Mouse (Mus musculus) liver, embryonic 12.5 days (tissue): ENCODE results near the gene Trafd1. TPM values are rescaled to one million over a fixed set of nuclear protein-coding genes. Genes with fewer than 3 reads are reported as not detected.
"Not testable (repeated sequence)": the region's sequence is repeated elsewhere in the genome, so short reads cannot be mapped to it uniquely, and the experiment has no call there.

Source experiments
- ATAC-seq: fragments of 200-750 bp; cut with Nextera tagmentation; 2 replicates; pipeline ENCODE4 v1.8.0; 2017; ENCODE audit warnings: moderate number of reproducible peaks, mild to moderate bottlenecking, moderate library complexity
- H3K27ac ChIP-seq: fragments of 300-500 bp; sonication (generic); 2 replicates; pipeline ENCODE4 v1.5.1; 2016; ENCODE audit warnings: mild to moderate bottlenecking
- H3K27me3 ChIP-seq: fragments of 300-500 bp; sonication (generic); replicated peaks from 2 replicates; pipeline ENCODE4 v1.6.1; 2016; ENCODE audit warnings: mild to moderate bottlenecking, moderate library complexity
- H3K36me3 ChIP-seq: fragments of 300-500 bp; sonication (generic); 2 replicates; pipeline ENCODE4 v1.6.1; 2016; ENCODE audit warnings: mild to moderate bottlenecking, moderate library complexity
- H3K4me1 ChIP-seq: fragments of 300-500 bp; sonication (generic); 2 replicates; pipeline ENCODE4 v1.6.1; 2016
- H3K4me2 ChIP-seq: fragments of 300-500 bp; sonication (generic); 2 replicates; pipeline ENCODE4 v1.6.1; 2016; ENCODE audit warnings: mild to moderate bottlenecking, moderate library complexity
- H3K4me3 ChIP-seq: fragments of 300-500 bp; sonication (generic); 2 replicates; pipeline ENCODE4 v1.5.1; 2016; ENCODE audit warnings: mild to moderate bottlenecking, moderate library complexity
- H3K9ac ChIP-seq: fragments of 300-500 bp; sonication (generic); 2 replicates; pipeline ENCODE4 v1.6.1; 2016; ENCODE audit warnings: mild to moderate bottlenecking, moderate library complexity
- H3K9me3 ChIP-seq: fragments of 300-500 bp; sonication (generic); replicated peaks from 2 replicates; pipeline ENCODE4 v1.6.1; 2016; ENCODE audit warnings: mild to moderate bottlenecking, moderate library complexity
- WGBS: fragments of 180-500 bp; shearing (Covaris S2); methylation state at CpG from one replicate; pipeline ENCODE4 v1.1.7; 2016; ENCODE audit not compliant: insufficient replicate concordance; 5-methylcytosine and 5-hydroxymethylcytosine counted together
- polyA plus RNA-seq: library from polyadenylated mRNA; unstranded; fragments of >200 nt; fragmentation: Nextera tagmentation; extraction: Ambion mirVana; gene quantifications from 2 replicates; pipeline ENCODE4 v1.2.1, GENCODE M21; 2016

Gene Trafd1
- polyA plus RNA-seq, 1 experiment from 2014 or later: 23.7 TPM

DNA sequence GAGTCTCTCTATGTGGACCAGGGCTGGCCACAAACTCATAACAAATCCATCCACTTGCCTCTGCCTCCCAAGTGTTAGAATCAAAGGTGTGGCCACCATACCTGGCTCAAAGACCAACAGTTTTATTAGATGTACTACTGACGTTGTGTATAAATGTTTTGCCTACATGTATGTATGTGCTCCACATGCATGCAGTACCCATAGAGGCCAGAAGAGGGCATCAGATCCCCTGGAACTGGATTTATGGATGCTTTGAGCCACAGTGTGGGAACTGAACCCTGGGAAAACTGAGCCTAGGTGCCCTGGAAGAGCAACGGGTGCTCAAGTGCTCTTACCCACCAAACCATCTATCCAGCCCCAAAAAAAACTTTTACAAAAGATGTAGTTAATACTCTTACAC is 4.7 kb downstream of the Trafd1 start:
- 87% methylated on average over 2 of the region's 2 CpGs for WGBS
- Histone ChIP-seq H3K4me3 (no peak overlapping the region), H3K36me3 (peaks cover 53% of the 10 kb centered on the region), H3K9ac (no peak overlapping the region), H3K4me1 (peaks cover 17% of the 10 kb centered on the region), H3K27ac (no peak overlapping the region), H3K27me3 (no peaks in the 10 kb centered on the region), H3K9me3 (0 out of 2 replicates have a peak, but pooled peaks cover 3% of the 10 kb centered on the region), H3K4me2 (no peak overlapping the region)
- ATAC-seq: no peak

DNA sequence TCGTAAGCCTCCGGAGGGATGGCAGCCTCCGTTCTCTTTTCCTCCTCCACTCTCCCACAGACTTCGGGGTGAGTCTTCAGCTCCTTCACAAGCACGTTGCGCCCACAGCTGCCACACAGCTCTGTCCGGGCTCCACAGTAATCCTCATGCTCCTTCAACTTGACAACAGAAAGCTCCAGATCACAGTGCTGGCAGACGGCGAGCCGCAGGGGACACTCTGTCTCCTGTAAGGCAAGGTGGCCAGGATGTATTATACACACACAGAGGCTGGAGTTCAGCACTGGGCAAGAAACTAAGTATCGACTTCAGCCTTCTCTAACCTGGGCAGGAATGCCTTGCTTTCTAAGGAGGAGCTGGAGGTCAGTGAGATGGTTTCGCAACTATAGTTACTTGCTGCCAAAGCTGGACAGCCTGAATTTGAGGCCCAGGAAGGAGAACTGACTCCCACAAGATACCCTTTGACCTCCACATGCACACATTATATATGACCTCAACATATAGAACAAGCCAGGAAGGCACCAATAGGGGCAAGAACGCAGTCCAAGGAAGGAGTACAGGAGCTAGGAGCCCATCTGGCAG is 6.7 kb downstream of the Trafd1 start:
- H3K9me3 ChIP-seq: 0 out of 2 replicates have a peak, but pooled peaks cover 3% of the 10 kb centered on the region
- H3K9ac ChIP-seq: no peak overlapping the region
- no peak for ATAC-seq
- H3K4me3 ChIP-seq: no peak overlapping the region
- no peaks in the 10 kb centered on the region for H3K27me3 ChIP-seq
- 84% methylated on average over 13 of the region's 13 CpGs for WGBS
- H3K27ac ChIP-seq: no peak overlapping the region
- H3K36me3 ChIP-seq: peaks cover 69% of the 10 kb centered on the region
- H3K4me2 ChIP-seq: no peak overlapping the region
- peaks cover 4% of the 10 kb centered on the region; the same call in 1 of the 2 replicates for H3K4me1 ChIP-seq

DNA sequence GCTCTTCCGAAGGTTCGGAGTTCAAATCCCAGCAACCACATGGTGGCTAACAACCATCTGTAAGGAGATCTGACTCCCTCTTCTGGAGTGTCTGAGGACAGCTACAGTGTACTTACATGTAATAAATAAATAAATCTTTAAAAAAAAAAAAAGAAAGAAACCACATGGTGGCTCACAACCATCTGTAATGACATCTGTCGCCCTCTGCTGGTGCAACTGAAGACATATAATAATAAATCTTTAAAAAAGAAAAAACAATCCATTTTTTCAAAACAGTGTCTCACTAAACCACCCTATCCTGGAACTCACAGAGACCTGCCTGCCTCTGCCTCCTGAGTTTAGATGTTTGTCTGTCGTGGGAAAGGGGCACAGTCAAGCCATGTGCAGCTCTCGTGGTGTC is 8.5 kb downstream of the Trafd1 start:
- H3K4me2 ChIP-seq, H3K9me3 ChIP-seq, H3K9ac ChIP-seq, H3K4me3 ChIP-seq, H3K27me3 ChIP-seq, H3K4me1 ChIP-seq, H3K27ac ChIP-seq, ATAC-seq: not testable (repeated sequence)
- H3K36me3 ChIP-seq: peaks cover 83% of the 10 kb centered on the region
- WGBS: 58% methylated on average over 5 of the region's 5 CpGs

DNA sequence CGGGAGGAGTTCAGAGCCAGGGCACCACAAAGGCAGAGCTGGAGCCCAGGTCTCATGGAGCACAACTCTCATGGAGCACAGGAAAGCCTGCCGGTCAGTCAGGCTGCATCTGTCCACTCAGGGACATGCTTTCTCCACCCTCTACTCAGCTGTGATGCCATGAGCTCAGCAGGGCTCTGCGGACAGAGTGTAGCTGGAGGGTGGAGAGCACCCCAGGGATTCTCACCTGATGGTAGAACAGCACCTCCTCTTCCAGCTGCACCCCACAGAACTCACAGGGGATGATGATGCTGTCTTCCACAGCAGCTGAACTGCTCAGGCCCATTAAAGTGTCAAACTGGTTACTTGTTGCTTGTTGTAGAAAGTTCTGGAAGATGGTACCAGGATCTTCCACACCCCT is 10.6 kb downstream of the Trafd1 start:
- ATAC-seq: no peak
- H3K9ac ChIP-seq: no peak overlapping the region
- H3K27ac ChIP-seq: no peak overlapping the region
- no peaks in the 10 kb centered on the region for H3K9me3 ChIP-seq
- H3K36me3 ChIP-seq: peaks cover 73% of the 10 kb centered on the region
- no peak overlapping the region for H3K4me3 ChIP-seq
- H3K27me3 ChIP-seq: no peaks in the 10 kb centered on the region
- H3K4me1 ChIP-seq: no peaks in the 10 kb centered on the region
- no peak overlapping the region for H3K4me2 ChIP-seq
- WGBS: 83% methylated on average over 3 of the region's 3 CpGs

DNA sequence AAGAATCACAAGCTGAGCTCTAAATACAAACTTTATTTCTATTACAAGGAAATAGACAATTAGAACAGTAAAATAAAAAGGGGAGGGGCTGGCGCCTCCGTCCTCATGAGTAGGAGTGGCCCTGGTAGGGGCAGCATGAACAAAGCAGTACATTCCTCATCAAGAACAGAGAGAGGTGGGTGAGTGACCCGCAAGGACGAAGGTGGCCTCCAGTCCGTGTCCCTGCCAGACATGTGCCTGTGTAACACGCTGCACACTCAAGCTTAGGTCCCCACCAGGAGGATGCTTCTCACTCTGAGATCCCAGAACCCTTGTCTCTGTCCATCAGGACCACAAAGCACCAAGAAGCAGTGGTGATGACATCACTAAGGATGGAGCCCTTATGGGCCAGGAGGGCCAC is 13.7 kb downstream of the Trafd1 start:
- no peaks in the 10 kb centered on the region for H3K27me3 ChIP-seq
- ATAC-seq: no peak
- peaks cover 74% of the 10 kb centered on the region for H3K36me3 ChIP-seq
- no peak overlapping the region for H3K27ac ChIP-seq
- WGBS: 83% methylated on average over 6 of the region's 6 CpGs
- H3K4me2 ChIP-seq: no peak overlapping the region
- no peak overlapping the region for H3K9ac ChIP-seq
- H3K9me3 ChIP-seq: no peaks in the 10 kb centered on the region
- peaks cover 6% of the 10 kb centered on the region; the same call in 1 of the 2 replicates for H3K4me1 ChIP-seq
- no peak overlapping the region for H3K4me3 ChIP-seq

DNA sequence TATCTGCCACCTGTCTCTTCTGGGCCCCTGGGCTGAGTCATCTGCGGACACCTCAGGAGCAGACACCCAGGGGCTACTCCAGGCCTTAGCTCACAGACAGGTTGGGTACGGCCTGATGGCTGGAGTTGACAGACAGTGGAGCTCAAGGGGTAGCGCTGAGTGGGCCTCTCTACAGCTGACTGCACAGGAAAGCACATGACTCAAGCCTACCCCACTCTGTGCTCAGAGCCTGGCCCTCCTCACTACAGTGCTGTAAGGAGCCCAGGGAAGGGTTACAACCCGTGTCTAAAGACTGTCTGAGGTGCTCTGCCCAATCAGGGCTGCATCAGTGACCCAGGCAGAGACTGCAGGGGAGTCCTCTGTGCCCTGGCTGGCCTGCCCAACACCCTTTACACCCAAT is 18.2 kb downstream of the Trafd1 start:
- peaks cover 10% of the 10 kb centered on the region; the same call in 1 of the 2 replicates for H3K4me1 ChIP-seq
- no peak overlapping the region for H3K4me2 ChIP-seq
- ATAC-seq: no peak
- H3K9ac ChIP-seq: no peak overlapping the region
- H3K9me3 ChIP-seq: no peaks in the 10 kb centered on the region
- peaks cover 84% of the 10 kb centered on the region for H3K36me3 ChIP-seq
- no peak overlapping the region for H3K4me3 ChIP-seq
- WGBS: 75% methylated on average over 4 of the region's 4 CpGs
- no peak overlapping the region for H3K27ac ChIP-seq
- no peaks in the 10 kb centered on the region for H3K27me3 ChIP-seq

DNA sequence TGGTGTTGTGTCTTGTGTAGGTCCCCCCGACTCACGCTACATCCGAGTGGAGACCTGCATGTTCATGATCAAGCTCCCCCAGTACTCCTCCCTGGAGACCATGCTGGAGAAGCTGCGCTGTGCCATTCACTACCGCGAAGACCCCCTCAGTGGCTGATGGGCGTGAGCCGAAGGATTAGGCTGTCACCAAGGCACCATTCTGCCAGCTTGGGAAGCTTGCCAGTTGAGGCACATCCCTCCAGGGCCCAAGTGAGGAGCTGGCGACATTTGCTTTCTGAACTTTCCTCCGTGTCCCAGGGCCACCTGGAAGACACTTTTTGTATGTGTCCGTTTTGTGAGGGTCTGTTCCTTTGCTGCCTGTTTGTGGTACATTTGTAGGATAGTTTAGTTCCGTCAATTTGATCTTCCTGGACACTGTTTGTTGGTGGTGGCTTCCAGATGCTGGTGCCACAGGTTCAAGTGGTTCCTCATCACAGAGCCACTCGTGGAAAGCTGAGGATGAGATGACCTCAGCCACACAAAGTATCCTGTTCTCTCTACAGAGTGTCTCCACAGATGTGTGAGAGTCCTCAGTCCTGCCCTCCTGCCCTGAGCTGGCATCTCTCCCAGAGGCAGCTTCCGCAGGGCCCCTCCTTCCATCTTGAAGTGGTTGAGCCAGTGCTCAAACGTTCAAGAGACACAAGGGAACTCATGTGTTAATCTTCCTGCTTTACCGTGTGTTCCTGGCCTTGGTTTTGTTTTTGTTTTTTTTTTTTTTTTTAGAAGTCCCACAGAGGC is 18.8 kb downstream of the Trafd1 start:
- Histone ChIP-seq H3K4me1 (peaks cover 10% of the 10 kb centered on the region; the same call in 1 of the 2 replicates), H3K27ac (no peak overlapping the region), H3K4me2 (no peak overlapping the region), H3K27me3 (no peaks in the 10 kb centered on the region), H3K36me3 (peaks cover 84% of the 10 kb centered on the region), H3K9ac (no peak overlapping the region), H3K9me3 (no peaks in the 10 kb centered on the region), H3K4me3 (no peak overlapping the region)
- ATAC-seq: no peak
- 85% methylated on average over 16 of the region's 16 CpGs for WGBS

DNA sequence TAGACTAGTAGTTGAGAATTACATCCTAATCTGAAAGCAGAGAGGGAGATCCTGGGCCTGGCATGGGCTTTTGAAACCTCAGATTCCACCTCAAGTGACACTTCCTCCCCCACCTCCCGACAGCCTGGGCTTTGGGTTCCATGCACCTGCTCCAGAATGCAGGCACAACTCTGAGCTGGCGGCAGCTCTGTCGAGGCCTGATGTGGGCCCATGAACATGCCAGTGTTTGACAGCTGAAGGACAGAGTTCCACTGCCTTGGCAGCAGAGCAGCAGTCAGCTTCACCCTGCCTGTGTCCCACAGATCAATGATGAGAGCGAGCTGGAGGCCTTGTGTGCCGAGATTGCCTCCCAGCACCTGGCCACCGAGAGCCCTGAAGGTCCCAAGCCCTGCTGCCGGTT is 22.0 kb downstream of the Trafd1 start:
- WGBS: 84% methylated on average over 7 of the region's 7 CpGs
- H3K36me3 ChIP-seq: peaks cover 100% of the 10 kb centered on the region
- H3K27me3 ChIP-seq: no peaks in the 10 kb centered on the region
- no peak overlapping the region for H3K27ac ChIP-seq
- no peak overlapping the region for H3K4me3 ChIP-seq
- no peaks in the 10 kb centered on the region for H3K9me3 ChIP-seq
- no peak overlapping the region for H3K9ac ChIP-seq
- no peak overlapping the region for H3K4me2 ChIP-seq
- ATAC-seq: no peak
- peaks cover 10% of the 10 kb centered on the region; the same call in 1 of the 2 replicates for H3K4me1 ChIP-seq

DNA sequence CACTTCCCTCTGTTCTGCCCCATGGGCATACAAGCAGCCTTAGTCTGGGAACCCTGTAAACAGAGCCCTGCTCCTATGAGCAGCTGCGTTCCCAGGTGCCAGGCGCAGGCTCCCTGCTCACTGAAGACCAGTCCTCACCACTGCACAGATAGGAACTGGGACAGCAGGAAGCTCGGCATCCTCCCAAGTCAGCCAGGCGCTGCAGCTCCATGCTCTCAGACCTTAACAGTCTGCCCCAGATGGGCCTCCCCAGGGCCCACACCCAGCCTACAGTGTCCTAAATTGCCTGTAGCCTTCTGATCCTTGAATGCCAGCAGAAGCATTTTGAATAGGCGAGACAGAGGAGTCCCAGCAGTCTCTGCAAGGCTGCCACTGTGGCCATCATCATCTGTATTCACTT is 23.7 kb downstream of the Trafd1 start:
- Histone ChIP-seq H3K27me3 (no peaks in the 10 kb centered on the region), H3K4me2 (no peak overlapping the region), H3K36me3 (peaks cover 100% of the 10 kb centered on the region), H3K9me3 (no peaks in the 10 kb centered on the region), H3K9ac (no peak overlapping the region), H3K27ac (no peak overlapping the region), H3K4me3 (no peak overlapping the region), H3K4me1 (peaks cover 4% of the 10 kb centered on the region; the same call in 1 of the 2 replicates)
- no peak for ATAC-seq
- WGBS: 86% methylated on average over 5 of the region's 5 CpGs

DNA sequence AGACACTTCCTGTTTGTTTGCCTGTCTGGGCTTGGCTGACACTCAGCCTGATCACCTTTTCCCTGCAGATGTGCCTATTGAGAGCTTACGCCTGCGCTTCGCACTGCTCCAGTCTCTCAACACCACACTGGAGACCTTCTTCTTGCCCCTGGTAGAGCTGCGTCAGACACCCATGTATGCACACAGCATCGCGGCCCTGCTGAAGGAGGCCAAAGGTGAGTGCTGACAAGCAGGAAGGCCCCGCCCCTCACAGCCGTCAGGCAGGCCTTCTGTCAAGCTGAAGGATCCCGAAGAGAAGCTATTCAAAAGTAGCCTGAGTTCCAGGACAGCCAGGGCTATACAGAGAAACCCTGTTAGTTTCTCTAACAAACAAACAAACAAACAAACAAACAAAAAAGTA is 26.2 kb downstream of the Trafd1 start:
- ATAC-seq: no peak
- 75% methylated on average over 9 of the region's 9 CpGs for WGBS
- Histone ChIP-seq H3K27ac (no peak overlapping the region), H3K9me3 (no peaks in the 10 kb centered on the region), H3K9ac (no peak overlapping the region), H3K4me3 (no peak overlapping the region), H3K4me2 (no peak overlapping the region), H3K36me3 (peaks cover 100% of the 10 kb centered on the region), H3K27me3 (no peaks in the 10 kb centered on the region), H3K4me1 (no peaks in the 10 kb centered on the region)

DNA sequence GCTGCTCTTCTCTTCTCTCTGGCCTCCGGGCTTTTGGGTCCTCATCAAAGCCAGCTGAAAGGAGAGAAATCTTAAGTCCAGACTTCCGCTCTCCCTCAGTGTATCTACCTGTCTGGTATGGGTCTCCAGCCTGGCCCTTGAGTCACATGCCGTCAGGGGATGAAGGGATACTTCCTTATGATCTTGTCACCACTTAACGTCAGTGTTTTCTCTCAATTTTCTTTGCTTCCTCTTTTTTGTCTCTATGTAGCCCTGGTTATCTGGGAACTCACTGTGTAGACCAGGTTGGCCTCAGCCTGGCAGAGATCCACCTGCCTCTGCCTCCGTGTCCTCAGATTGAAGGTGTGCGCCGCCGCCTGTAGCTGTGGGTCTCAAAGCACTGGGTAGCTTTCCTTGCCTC is 41.4 kb downstream of the Trafd1 start:
- no peak overlapping the region for H3K4me3 ChIP-seq
- no peak overlapping the region for H3K27ac ChIP-seq
- H3K9ac ChIP-seq: no peak overlapping the region
- H3K4me1 ChIP-seq: no peaks in the 10 kb centered on the region; the same call in 1 of the 2 replicates
- no peaks in the 10 kb centered on the region for H3K9me3 ChIP-seq
- peaks cover 99% of the 10 kb centered on the region for H3K36me3 ChIP-seq
- no peak for ATAC-seq
- WGBS: 81% methylated on average over 8 of the region's 8 CpGs
- H3K27me3 ChIP-seq: no peaks in the 10 kb centered on the region
- no peak overlapping the region for H3K4me2 ChIP-seq

DNA sequence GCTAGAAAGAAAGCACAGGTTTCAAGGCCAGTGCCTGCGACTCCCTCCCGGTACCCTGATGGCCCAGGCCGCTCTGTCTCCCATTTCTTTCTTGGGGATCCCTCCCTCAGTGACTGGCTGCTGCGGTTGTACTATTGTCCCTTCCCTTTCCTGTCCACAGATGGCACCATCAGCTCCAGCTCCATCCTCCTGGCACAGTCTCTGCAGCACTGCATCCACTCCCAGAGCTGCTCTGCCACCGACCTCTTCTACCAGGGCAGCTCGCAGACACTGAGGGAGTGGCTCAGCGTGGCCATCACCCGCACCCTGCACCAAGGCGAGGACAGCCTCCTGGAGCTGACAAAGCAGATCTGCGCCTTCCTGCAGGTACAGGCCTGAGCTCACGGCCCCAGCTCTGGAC is 42.9 kb downstream of the Trafd1 start:
- peaks cover 98% of the 10 kb centered on the region for H3K36me3 ChIP-seq
- ATAC-seq: no peak
- H3K4me1 ChIP-seq: no peaks in the 10 kb centered on the region; the same call in 1 of the 2 replicates
- H3K27me3 ChIP-seq: no peaks in the 10 kb centered on the region
- no peak overlapping the region for H3K4me3 ChIP-seq
- no peak overlapping the region for H3K27ac ChIP-seq
- no peak overlapping the region for H3K9ac ChIP-seq
- no peak overlapping the region for H3K4me2 ChIP-seq
- WGBS: 86% methylated on average over 11 of the region's 11 CpGs
- no peaks in the 10 kb centered on the region for H3K9me3 ChIP-seq
